Mouse (Mus musculus) embryonic fibroblast, embryonic 13.5 days (primary cell): ENCODE data around the gene Ccdc180. TPM values are rescaled to one million over a fixed set of nuclear protein-coding genes. Genes with fewer than 3 reads are reported as not detected.

ENCODE experiments used
- H3K27ac ChIP-seq: 2 replicates; pipeline ENCODE4 v1.5.1; 2012; ENCODE audit warnings: low read length, control low read depth, inconsistent platforms; ENCODE audit not compliant: insufficient read depth
- H3K4me1 ChIP-seq: 2 replicates; pipeline ENCODE4 v1.6.1; 2011; ENCODE audit warnings: low read length; ENCODE audit not compliant: control insufficient read depth, insufficient read depth
- H3K4me3 ChIP-seq: 2 replicates; pipeline ENCODE4 v1.5.1; 2011; ENCODE audit warnings: mild to moderate bottlenecking, control low read depth, low read length; ENCODE audit not compliant: insufficient read depth
- CTCF ChIP-seq: IDR thresholded peaks from 2 replicates; pipeline ENCODE4 v1.5.1; 2011; ENCODE audit warnings: mild to moderate bottlenecking, control low read depth, low read length, moderate library complexity, borderline replicate concordance; ENCODE audit not compliant: insufficient read depth
- POLR2A ChIP-seq: IDR thresholded peaks from 2 replicates; pipeline ENCODE4 v1.6.1; 2011; ENCODE audit warnings: low read depth, mild to moderate bottlenecking, control low read depth, low read length, moderate library complexity
- polyA plus RNA-seq: library from polyadenylated mRNA; stranded (reverse); fragments of >200 nt; gene quantifications from 2 replicates; pipeline ENCODE4 v1.2.4, GENCODE M21; 2011; ENCODE audit warnings: low read depth; ENCODE audit not compliant: missing spikeins, insufficient read length

Ccdc180 gene
- polyA plus RNA-seq, 1 experiment, result not detected

DNA sequence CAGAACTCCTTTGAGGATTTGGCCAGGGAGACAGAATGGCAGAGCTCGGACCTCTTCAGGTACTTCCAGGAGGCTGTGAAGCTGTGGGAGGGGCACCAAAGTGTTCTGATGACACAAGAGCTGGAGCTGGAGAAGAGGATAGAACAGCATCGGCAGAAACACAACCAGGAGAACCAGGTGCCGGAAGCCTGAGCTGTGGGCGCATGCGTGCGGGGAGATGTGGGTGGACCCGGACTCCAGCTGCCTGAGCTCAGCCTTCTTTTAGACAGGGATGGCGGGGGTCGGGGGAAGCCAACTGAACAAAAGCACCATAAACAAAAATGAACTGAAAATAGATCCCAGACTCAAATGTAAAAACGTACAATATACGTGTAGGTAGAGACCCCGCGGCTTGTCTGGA lies 19.2 kb downstream of the Ccdc180 start:
- TF ChIP-seq CTCF (no peak), POLR2A (no peak)
- no peak overlapping the region for H3K27ac ChIP-seq
- no peak overlapping the region for H3K4me3 ChIP-seq
- no peaks in the 10 kb centered on the region for H3K4me1 ChIP-seq

DNA sequence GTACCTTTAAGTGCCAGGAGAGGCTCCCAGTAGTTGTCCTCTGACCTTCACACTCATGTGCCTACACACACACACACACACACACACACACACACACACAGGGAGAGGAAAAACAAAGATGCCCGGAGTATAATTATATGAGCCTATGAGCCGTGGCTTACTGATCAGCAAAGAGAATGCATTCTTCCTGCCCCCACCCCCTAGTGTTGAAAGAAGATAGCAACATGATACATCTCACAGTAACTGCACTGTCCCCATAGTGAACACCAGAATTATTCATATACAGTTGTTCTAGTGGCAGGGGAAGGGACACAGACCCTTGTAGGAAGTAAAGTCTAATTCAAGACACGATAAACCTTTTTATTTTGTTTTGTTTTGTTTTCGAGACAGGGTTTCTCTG lies 19.8 kb downstream of the Ccdc180 start:
- TF ChIP-seq POLR2A (no peak), CTCF (no peak)
- H3K27ac ChIP-seq, result no peak overlapping the region
- no peak overlapping the region for H3K4me3 ChIP-seq
- H3K4me1 ChIP-seq, result no peaks in the 10 kb centered on the region

DNA sequence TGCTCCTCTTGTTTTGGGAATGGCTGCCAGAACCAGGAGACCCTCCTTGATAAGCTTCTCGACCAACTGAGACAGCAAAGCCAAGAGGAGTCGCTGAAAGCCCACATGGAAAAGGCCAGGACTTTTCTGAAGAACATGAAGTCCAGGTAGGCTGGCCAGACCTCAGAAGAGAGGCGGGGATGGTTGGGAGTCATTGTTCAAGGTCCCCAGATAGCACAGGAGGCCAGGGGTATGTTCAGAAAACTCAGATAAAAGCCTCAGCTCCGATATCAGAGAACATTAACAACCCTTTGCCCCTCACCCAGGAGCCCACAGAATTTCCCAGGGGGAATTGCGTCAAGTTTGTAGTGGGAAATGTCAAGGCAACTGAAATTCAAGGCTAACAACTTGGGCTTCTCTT lies 21.2 kb downstream of the Ccdc180 start:
- Histone ChIP-seq H3K4me1 (no peaks in the 10 kb centered on the region), H3K27ac (no peak overlapping the region), H3K4me3 (no peak overlapping the region)
- TF ChIP-seq CTCF (no peak), POLR2A (no peak)

DNA sequence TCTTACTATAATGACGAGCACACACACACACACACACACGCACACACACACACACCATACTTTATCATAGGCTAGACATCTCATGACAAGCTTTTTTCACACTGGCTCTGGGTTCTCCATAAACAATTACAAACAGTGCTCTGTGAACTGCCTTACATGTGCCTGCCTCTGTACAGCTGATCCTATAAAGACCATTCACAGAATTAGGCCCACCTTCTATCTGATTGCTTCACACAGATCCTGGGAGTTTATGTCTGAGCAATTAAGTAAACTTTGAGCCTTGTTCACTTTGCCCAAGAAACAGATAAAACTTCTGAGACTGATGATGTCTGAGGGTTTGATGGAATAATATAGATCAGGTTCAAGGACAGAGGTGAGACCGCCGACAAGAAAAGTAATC lies 21.8 kb downstream of the Ccdc180 start:
- no peak overlapping the region for H3K4me3 ChIP-seq
- TF ChIP-seq POLR2A, result no peak
- no peak for TF ChIP-seq CTCF

DNA sequence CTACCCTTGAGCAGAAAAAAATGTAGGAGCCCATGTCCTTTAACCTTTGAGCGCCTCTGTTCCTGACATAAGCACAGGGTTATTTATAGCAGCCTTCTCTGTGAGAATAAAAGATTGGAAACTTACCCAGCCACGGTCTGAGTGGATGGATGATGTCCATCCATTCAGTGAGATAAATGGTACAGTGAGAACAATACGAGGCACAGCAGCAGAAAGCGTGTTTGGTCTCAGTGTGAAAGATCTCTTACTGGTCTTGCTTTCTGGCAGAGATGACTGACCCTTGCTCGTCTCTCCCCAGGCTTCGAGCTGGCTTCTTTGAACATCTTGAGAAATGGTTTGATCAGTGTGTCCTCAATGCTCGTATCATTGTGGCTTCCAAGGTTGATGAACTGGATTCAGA lies 27.0 kb downstream of the Ccdc180 start:
- TF ChIP-seq POLR2A (no peak), CTCF (no peak)
- Histone ChIP-seq H3K4me1 (no peaks in the 10 kb centered on the region), H3K4me3 (no peak overlapping the region), H3K27ac (no peak overlapping the region)

More for the DNA sequence above, 21.8 kb downstream of the Ccdc180 start:
- Histone ChIP-seq H3K27ac (no peak overlapping the region), H3K4me1 (no peaks in the 10 kb centered on the region)

DNA sequence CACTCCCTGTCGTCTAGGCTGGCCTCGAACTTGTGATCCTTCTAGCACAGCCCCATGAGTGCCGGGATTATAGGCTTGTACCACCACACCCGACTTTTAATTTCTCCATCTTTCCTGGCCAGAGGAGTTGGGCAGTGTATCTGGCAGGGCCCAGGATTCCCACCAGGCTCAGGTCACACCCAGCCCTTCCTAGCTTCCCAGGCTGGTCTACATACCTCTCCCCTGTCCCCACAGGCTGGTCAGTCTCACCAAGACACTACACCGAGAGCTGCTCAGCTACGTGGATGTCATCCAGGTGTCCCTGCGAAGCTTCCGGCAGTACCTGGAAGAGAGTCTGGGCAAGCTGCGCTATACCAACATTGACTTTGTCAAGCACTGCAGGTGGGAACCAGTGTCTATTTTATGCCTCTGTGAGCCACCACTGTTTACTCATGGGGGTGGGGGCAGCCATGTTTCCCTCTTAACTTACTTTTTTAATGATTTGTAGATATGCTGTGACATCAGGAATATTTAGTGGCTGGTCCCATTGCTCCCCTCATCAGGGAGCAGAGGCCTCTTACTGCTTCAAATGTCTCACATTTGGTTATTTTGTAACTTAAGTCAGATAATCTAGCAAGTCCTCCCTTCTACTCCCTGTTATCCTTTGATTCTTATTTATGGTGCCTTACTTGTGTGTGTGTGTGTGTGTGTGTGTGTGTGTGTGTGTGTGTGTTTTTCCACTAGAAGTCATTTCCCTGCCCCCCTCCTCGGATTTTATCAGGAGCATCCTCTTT lies 31.7 kb downstream of the Ccdc180 start:
- no peaks in the 10 kb centered on the region for H3K4me1 ChIP-seq

DNA sequence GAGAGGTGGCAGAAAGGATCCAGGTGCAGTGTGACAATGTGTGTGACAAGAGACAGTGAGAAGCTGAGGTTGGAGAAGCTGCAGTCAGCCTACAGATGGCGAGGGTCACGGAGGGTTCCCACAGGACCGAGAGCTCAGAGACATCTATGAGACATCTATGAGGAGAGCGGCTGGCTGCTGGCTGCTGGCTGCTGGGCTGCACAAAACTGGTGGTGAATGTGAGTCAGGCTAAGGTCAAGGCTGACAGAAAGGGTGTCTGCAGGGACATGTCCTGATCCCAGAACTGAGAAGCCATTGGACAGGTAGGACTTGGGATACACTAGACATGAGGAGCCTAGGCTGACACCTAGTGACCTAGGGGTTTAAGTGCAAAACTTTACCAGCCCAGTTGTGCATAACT lies 33.9 kb downstream of the Ccdc180 start:
- no peak overlapping the region for H3K4me3 ChIP-seq
- no peak overlapping the region for H3K27ac ChIP-seq
- H3K4me1 ChIP-seq, result no peaks in the 10 kb centered on the region
- TF ChIP-seq POLR2A, result no peak

More for the DNA sequence above, 31.7 kb downstream of the Ccdc180 start:
- H3K4me3 ChIP-seq, result no peak overlapping the region
- H3K27ac ChIP-seq, result no peak overlapping the region
- no peak for TF ChIP-seq POLR2A
- TF ChIP-seq CTCF, result no peak

DNA sequence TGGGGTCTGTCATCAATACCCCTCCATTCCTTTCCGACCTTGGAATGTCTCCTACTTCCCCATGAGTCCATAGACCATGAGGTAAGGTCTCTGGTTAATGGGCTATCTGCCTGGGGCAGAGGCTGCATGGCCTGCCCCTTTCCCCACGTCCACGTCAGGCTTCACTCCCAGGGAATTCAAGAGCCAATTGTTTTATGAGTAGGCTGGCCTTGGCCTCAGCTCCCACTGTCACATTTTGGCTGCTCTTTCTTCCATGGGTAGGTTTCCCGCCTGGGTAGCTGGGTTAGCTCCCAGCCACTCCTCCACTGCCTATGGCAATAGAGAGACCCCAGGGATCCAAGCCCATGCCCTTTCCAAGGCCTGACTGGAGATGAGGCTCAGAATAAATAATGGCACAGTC lies 38.5 kb downstream of the Ccdc180 start:
- no peak for TF ChIP-seq POLR2A
- TF ChIP-seq CTCF, result no peak
- Histone ChIP-seq H3K4me3 (no peak overlapping the region), H3K27ac (no peak overlapping the region), H3K4me1 (no peaks in the 10 kb centered on the region)

DNA sequence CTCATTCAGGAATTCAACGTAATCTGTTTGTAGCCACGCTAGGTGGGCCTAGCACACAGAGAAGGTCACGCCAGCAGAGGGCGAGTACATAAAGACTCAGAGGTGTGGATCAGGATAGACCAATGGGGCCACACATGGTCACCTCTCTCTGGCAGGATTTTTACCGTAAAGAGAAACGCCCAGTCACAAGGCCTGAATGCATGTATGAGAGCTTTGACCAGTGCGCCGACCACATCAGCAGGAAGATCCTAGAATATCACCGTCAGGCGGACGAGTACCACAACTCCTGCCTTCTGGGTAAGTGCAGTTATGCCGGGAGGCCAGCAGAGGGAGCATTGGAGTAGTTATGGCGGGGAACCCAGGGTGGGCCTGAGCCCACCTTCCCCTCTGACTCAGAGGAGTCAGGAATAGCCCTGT lies 51.5 kb downstream of the Ccdc180 start:
- no peak overlapping the region for H3K27ac ChIP-seq
- H3K4me1 ChIP-seq, result no peaks in the 10 kb centered on the region
- no peak overlapping the region for H3K4me3 ChIP-seq
- TF ChIP-seq POLR2A (no peak), CTCF (peak; percentile 68; the same call in 1 of the 2 replicates)

DNA sequence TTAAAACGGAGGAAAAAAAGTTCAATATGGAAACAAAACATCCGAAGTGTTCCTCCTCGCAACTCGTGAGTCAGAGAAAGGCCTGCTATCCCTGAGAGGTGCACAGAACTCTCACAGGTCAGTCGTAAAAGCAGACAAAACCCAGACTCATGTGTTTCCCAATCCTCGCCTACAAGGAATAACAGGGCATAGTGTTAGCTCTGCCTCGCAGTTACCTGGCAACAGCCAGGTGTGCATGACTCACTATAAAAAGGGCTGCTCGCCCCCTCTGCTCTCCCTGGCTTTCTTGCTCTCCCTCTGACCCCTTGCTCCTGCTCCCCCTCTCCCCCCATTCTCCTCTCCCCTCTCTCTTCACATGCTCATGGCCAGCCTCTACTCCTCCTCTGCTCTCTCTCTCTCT lies 57.6 kb downstream of the Ccdc180 start:
- H3K4me1 ChIP-seq, result peaks cover 13% of the 10 kb centered on the region; the same call in 1 of the 2 replicates
- H3K4me3 ChIP-seq, result no peak overlapping the region
- H3K27ac ChIP-seq, result no peak overlapping the region
- TF ChIP-seq CTCF (no peak), POLR2A (no peak)
